Mouse (Mus musculus): Measurements from ENCODE around the gene Spryd7. TPM values are rescaled to one million over a fixed set of nuclear protein-coding genes. Genes with fewer than 3 reads are reported as not detected.
"Not testable (repeated sequence)": the region's sequence is repeated elsewhere in the genome, so short reads cannot be mapped to it uniquely, and the experiment has no call there.

Gene Spryd7
- polyA plus RNA-seq, 1 experiment from 2014 or later, result 14.1 TPM

DNA sequence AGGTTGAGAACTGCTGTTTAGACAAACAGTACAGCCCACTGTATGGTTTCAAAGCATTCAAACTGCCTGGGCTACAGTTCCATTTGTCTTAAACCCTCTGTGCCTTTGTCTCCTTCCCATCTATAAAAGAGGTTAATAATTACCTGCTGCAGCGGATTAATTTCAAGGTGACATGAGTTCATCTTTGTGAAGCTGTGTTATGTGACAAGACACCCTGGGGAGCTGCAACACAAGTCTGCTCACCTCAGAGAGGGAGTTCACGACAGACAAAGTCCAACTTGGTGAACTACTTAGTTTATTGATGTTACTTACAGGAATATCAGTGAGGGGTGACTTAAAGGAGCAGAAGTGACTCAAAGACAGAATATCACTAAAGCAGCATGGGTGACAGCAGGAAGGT, 15.4 kb upstream of the Spryd7 start:
- H3K27me3 ChIP-seq (ENCODE audit: poor library complexity, severe bottlenecking), result no peaks in the 10 kb centered on the region
- no peaks in the 10 kb centered on the region for H3K36me3 ChIP-seq (replicated peaks)
- no peak overlapping the region for H3K4me3 ChIP-seq
- H3K4me1 ChIP-seq, result no peaks in the 10 kb centered on the region
- WGBS, result 78% methylated on average over 2 of the region's 2 CpGs
- H3K9me3 ChIP-seq, result no peaks in the 10 kb centered on the region
- DNase-seq (ENCODE audit: extremely low spot score, low spot score), result no peak
- H3K27ac ChIP-seq, result no peak overlapping the region

GRCm38 (mm10) chr14:61571366-61571765, 14.7 kb upstream of the Spryd7 start:
- peak; percentile 77 for DNase-seq (ENCODE audit: extremely low spot score, low spot score)
- Histone ChIP-seq H3K27ac (no peak overlapping the region), H3K36me3 (replicated peaks) (no peaks in the 10 kb centered on the region), H3K4me1 (no peaks in the 10 kb centered on the region), H3K4me3 (no peak overlapping the region), H3K9me3 (no peaks in the 10 kb centered on the region), H3K27me3 (ENCODE audit: poor library complexity, severe bottlenecking) (no peaks in the 10 kb centered on the region)
- WGBS, result 20% methylated on average over 4 of the region's 4 CpGs

DNA sequence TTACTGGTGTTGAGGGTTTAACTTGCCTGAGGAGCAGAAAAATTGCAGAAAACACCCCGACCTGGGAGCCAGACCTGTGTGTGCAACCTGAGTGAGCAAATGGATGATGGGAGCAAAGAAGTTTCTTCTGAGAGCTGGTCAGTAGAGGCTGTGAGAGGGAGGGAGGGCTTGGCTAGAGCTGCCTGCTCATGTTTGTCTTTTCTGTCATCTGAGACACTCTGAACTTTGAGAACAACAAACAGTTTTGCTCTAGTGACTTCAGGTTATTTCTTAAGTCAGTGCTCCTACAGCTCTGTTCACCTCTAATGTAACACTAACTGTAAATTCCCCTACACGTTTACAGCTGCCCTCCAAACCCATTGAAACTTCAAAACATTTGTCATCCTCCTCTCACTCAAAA, 12.7 kb upstream of the Spryd7 start:
- Histone ChIP-seq H3K4me1 (no peaks in the 10 kb centered on the region), H3K27ac (no peak overlapping the region), H3K36me3 (replicated peaks) (no peaks in the 10 kb centered on the region), H3K4me3 (no peak overlapping the region), H3K27me3 (ENCODE audit: poor library complexity, severe bottlenecking) (no peaks in the 10 kb centered on the region), H3K9me3 (no peaks in the 10 kb centered on the region)
- WGBS, result 77% methylated on average over 2 of the region's 2 CpGs
- no peak for DNase-seq (ENCODE audit: extremely low spot score, low spot score)

GRCm38 (mm10) chr14:61566211-61566610, 9.5 kb upstream of the Spryd7 start:
- H3K36me3 ChIP-seq (replicated peaks); H3K4me1 ChIP-seq; H3K9me3 ChIP-seq; H3K4me3 ChIP-seq; H3K27ac ChIP-seq; DNase-seq (ENCODE audit: extremely low spot score, low spot score); H3K27me3 ChIP-seq (ENCODE audit: poor library complexity, severe bottlenecking): not testable (repeated sequence)
- 91% methylated on average over 4 of the region's 4 CpGs for WGBS

DNA sequence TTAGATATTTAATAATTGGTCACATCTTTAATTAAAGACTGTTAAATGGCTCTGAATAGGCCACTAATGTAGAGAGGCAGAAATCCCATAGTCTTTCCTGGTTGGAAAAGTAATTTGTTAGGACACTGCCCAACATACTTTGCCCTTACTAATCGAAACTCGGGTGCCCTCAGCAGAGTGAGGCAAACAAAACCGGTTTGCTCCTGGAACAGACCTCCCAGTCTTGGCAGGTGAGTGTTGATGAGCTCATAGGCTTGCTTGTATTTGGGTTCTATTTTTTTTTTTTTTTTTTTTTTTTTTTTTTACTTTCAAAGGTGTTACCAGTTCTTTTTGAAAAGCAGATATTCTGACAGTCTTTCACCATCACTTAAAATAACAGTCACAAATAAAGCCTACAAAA, 3.2 kb upstream of the Spryd7 start:
- WGBS, result 77% methylated on average over 3 of the region's 3 CpGs
- Histone ChIP-seq H3K9me3 (0 out of 2 replicates have a peak, but pooled peaks cover 4% of the 10 kb centered on the region), H3K4me1 (peaks cover 17% of the 10 kb centered on the region), H3K36me3 (replicated peaks) (no peaks in the 10 kb centered on the region), H3K27me3 (ENCODE audit: poor library complexity, severe bottlenecking) (peaks cover 19% of the 10 kb centered on the region; the same call in 1 of the 2 replicates), H3K27ac (no peak overlapping the region), H3K4me3 (no peak overlapping the region)
- no peak for DNase-seq (ENCODE audit: extremely low spot score, low spot score)

DNA sequence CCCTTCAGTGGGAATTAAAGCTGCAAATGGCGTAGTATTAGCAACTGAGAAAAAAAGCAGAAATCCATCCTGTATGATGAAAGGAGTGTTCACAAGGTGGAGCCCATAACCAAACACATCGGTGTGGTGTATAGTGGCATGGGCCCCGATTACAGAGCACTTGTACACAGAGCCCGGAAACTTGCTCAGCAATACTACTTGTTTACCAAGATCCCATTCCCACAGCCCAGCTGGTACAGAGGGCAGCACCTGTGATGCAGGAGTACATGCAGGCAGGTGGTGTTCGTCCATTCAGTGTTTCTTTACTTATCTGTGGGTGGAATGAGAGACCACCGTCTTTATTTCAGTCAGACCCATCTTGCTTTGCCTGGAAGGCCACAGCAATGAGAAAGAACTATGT, 2.2 kb upstream of the Spryd7 start:
- Histone ChIP-seq H3K9me3 (0 out of 2 replicates have a peak, but pooled peaks cover 4% of the 10 kb centered on the region), H3K27ac (no peak overlapping the region), H3K27me3 (ENCODE audit: poor library complexity, severe bottlenecking) (peaks cover 19% of the 10 kb centered on the region; the same call in 1 of the 2 replicates), H3K4me1 (peaks cover 17% of the 10 kb centered on the region), H3K4me3 (no peak overlapping the region), H3K36me3 (replicated peaks) (no peaks in the 10 kb centered on the region)
- no peak for DNase-seq (ENCODE audit: extremely low spot score, low spot score)
- WGBS, result 90% methylated on average over 6 of the region's 6 CpGs

DNA sequence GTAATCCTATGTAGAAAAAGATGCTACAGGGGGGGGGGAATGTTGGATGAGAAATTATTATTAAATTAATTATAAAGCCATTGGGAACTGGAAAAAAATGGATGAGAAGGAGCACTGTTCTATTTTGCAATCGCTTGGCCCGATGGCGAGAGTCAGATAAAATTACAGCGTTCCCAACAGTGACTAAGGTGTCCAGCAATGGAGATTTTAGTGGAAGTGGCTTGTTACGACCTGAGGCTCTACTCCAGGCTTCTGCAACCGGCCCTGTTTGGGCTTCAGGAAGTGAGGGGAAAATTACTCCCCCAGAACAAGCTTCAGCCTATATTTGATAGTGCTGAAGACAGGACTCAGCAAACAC, 776 bp downstream of the Spryd7 start:
- no peak for DNase-seq (ENCODE audit: extremely low spot score, low spot score)
- Histone ChIP-seq H3K4me1 (peaks cover 17% of the 10 kb centered on the region), H3K27ac (peak overlapping the region; percentile 92), H3K4me3 (peak overlapping the region; percentile 76), H3K27me3 (ENCODE audit: poor library complexity, severe bottlenecking) (peaks cover 19% of the 10 kb centered on the region; the same call in 1 of the 2 replicates), H3K36me3 (replicated peaks) (peaks cover 5% of the 10 kb centered on the region; the same call in 1 of the 2 replicates), H3K9me3 (no peaks in the 10 kb centered on the region)
- 10% methylated on average over 6 of the region's 6 CpGs for WGBS

DNA sequence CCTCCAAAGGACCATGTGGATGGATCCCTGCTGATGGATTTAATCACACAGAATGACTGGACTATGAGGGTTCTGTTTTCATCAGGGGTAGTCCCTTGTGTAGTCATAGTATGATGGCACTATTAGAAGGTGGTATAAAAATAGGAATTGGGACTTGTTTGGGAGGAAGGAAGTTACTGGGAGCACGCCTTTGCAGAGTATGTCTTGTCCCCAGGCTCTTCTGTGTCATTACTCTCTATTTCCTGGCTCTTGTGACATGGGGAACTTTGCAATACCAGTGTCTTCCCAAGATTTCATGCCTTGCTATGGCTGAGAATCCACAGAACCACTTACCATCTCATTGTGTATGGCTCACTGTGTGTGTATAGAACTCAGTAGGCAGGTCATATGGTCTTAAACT, 8.1 kb downstream of the Spryd7 start:
- no peak for DNase-seq (ENCODE audit: extremely low spot score, low spot score)
- no peaks in the 10 kb centered on the region for H3K9me3 ChIP-seq
- H3K27me3 ChIP-seq (ENCODE audit: poor library complexity, severe bottlenecking), result no peaks in the 10 kb centered on the region
- H3K36me3 ChIP-seq (replicated peaks), result peaks cover 28% of the 10 kb centered on the region
- H3K4me3 ChIP-seq, result no peak overlapping the region
- no peak overlapping the region for H3K27ac ChIP-seq
- no peaks in the 10 kb centered on the region for H3K4me1 ChIP-seq
- 87% methylated on average over 1 of the region's 1 CpGs for WGBS

GRCm38 (mm10) chr14:61537772-61538171, 18.9 kb downstream of the Spryd7 start:
- not testable (repeated sequence) for H3K9me3 ChIP-seq; DNase-seq (ENCODE audit: extremely low spot score, low spot score); H3K4me1 ChIP-seq; H3K4me3 ChIP-seq; H3K27me3 ChIP-seq (ENCODE audit: poor library complexity, severe bottlenecking); H3K27ac ChIP-seq
- H3K36me3 ChIP-seq (replicated peaks), result peaks cover 23% of the 10 kb centered on the region
- 88% methylated on average over 10 of the region's 11 CpGs for WGBS

- no peak for DNase-seq (ENCODE audit: extremely low spot score, low spot score)
- Histone ChIP-seq H3K4me1 (no peaks in the 10 kb centered on the region), H3K36me3 (replicated peaks) (peaks cover 23% of the 10 kb centered on the region), H3K27me3 (ENCODE audit: poor library complexity, severe bottlenecking) (no peaks in the 10 kb centered on the region), H3K4me3 (no peak overlapping the region), H3K9me3 (no peaks in the 10 kb centered on the region), H3K27ac (no peak overlapping the region)
- WGBS, result 91% methylated on average over 5 of the region's 5 CpGs
Observed at GRCm38 (mm10) chr14:61536631-61537264, 19.9 kb downstream of the Spryd7 start.

DNA sequence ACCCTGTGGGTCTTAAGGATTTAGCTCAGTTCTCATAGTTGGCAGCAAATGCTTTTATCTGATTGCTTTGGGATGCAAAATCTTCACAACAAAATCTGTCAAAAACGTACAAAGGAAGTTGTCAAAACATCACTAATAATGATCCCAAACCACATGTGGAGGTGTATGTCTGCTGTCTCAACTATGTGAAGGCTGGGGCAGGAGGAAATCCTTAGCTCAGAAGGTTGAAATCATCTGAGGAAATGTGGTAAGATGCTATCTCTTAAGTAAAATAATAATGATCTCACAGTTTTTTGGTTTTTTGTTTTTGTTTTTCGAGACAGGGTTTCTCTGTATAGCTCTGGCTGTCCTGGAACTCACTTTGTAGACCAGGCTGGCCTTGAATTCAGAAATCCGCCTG, 20.9 kb downstream of the Spryd7 start:
- WGBS, result 87% methylated on average over 3 of the region's 3 CpGs
- H3K4me3 ChIP-seq, result no peak overlapping the region

DNA sequence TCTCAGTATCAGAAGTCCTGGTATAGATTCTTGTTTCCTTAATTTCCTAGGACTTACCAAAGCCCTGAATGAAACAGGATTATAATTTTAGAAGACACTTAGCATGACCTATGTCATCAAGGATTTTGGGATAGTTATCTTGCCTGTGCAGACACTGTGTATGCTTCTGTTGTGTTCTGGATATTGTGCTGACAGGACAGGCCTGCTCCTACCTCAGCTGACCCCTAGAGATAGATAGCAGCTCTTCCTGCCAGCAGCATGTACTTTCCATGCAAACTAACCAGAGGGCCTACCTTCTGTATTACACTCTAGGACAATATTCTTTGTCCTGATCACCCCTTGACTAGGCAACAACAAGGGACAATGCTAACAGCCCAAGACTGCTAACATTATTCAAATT, 25.7 kb downstream of the Spryd7 start:
- no peak for DNase-seq (ENCODE audit: extremely low spot score, low spot score)
- Histone ChIP-seq H3K4me1 (no peaks in the 10 kb centered on the region), H3K36me3 (replicated peaks) (peaks cover 14% of the 10 kb centered on the region), H3K27ac (no peak overlapping the region), H3K9me3 (no peaks in the 10 kb centered on the region), H3K27me3 (ENCODE audit: poor library complexity, severe bottlenecking) (no peaks in the 10 kb centered on the region), H3K4me3 (no peak overlapping the region)

More for the DNA sequence above, 20.9 kb downstream of the Spryd7 start:
- no peaks in the 10 kb centered on the region for H3K27me3 ChIP-seq (ENCODE audit: poor library complexity, severe bottlenecking)
- no peaks in the 10 kb centered on the region for H3K9me3 ChIP-seq
- no peak overlapping the region for H3K27ac ChIP-seq
- peaks cover 23% of the 10 kb centered on the region for H3K36me3 ChIP-seq (replicated peaks)
- H3K4me1 ChIP-seq, result no peaks in the 10 kb centered on the region
- no peak for DNase-seq (ENCODE audit: extremely low spot score, low spot score)

DNA sequence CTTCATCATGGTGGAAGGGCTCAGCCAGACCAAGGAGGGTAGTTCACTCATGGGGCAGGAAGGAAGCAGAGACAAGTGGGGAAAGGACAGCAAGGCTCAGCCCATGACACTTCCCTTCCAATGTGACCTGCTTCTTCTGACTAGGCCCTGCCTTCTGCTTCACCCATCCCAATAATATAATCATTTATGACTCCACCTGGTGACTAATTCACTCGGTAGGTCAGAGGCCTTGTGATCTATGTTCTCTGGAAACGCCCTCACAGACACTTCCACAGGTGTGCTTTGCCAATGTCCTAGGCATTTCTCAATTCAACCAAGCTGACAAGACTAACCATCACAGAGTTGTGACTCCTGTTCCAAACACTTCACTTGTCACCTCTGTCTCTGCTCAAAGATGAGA, 26.3 kb downstream of the Spryd7 start:
- H3K36me3 ChIP-seq (replicated peaks), result peaks cover 8% of the 10 kb centered on the region
- H3K27me3 ChIP-seq (ENCODE audit: poor library complexity, severe bottlenecking), result no peaks in the 10 kb centered on the region
- H3K4me1 ChIP-seq, result no peaks in the 10 kb centered on the region
- no peak overlapping the region for H3K4me3 ChIP-seq
- WGBS, result 93% methylated on average over 2 of the region's 2 CpGs
- no peaks in the 10 kb centered on the region for H3K9me3 ChIP-seq
- no peak overlapping the region for H3K27ac ChIP-seq
- no peak for DNase-seq (ENCODE audit: extremely low spot score, low spot score)

DNA sequence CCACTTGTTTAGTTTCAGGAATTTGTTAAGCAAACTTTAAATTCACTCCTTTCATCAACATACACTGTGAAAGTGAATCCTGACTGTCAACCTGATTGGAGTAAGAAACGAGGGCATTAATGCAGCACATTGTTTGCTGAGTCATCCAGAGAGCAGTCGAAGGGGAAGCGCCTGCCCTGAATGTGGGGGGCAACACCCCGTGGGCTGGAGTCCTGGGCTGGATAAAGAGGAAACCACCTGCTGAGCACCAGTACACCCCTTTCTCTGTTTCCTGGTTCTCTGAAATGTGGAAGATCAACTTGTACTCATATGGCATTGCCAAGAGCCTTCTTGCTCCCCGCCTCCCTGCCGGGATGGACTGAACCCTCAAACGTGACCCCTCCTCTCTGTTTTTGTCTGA, 27.2 kb downstream of the Spryd7 start:
- no peak for DNase-seq (ENCODE audit: extremely low spot score, low spot score)
- Histone ChIP-seq H3K27me3 (ENCODE audit: poor library complexity, severe bottlenecking) (no peaks in the 10 kb centered on the region), H3K36me3 (replicated peaks) (0 out of 2 replicates have a peak, but pooled peaks cover 2% of the 10 kb centered on the region), H3K4me1 (no peaks in the 10 kb centered on the region), H3K4me3 (no peak overlapping the region), H3K9me3 (no peaks in the 10 kb centered on the region), H3K27ac (no peak overlapping the region)
- WGBS, result 90% methylated on average over 7 of the region's 7 CpGs
